Mouse (Mus musculus) heart, postnatal 0 days (tissue): ENCODE measurements around the gene Map3k11.

Source experiments
- CTCF ChIP-seq: IDR thresholded peaks from 2 replicates; pipeline ENCODE4 v1.5.1; 2016; ENCODE audit warnings: antibody characterized with exemption, control low read depth, low read depth
- EP300 ChIP-seq: IDR thresholded peaks from 2 replicates; pipeline ENCODE4 v1.6.1; 2016; ENCODE audit warnings: antibody characterized with exemption, low read depth

GRCm38 (mm10) chr19:5725029-5725707, 36.6 kb downstream of the Map3k11 start:
- no peak for TF ChIP-seq CTCF
- peak; percentile 80 for TF ChIP-seq EP300
